Mouse (Mus musculus) urinary bladder, postnatal 14 days (tissue): Measurements from ENCODE around the gene Vps18.

ENCODE experiments used
- DNase-seq: peaks from one replicate; pipeline ENCODE4 v3.0.0; 2021; ENCODE audit warnings: low spot score

Gene Vps18

DNA sequence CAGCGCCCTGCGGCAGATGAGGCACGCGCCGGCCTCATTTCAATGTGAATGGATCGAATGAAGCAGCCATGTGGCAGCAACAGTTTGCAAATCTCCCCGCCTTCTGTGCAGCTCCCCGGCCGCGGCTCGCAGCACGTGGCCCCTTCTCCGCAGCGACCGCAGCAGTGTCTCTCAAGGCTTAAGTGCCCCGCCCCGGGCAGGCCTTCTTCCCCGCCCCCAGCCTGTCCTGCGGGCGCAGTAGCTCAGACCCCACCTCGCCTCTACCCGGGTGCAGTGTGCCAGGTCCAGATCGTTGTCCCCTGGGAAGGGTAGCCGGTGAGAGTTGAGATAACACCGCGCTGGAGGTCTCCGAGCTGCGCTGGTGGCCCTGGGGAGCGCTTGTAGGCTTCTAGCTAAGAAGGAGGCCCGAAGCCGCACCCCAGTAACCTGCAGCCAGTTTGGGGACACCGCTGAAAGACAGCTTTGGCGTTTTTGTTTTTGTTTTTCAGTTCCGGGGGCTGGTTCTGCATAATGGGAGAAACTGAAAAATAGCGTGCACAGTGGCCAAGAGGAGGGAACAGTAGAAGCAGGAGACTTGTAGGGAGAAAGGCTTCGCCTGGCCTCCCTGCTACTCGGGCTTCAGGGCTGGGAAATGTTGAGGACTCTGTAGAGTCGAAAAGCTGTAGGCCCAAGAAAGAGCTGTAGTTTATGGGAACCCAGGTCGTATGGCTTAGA is 34.2 kb downstream of the Vps18 start:
- DNase-seq, result no peak

DNA sequence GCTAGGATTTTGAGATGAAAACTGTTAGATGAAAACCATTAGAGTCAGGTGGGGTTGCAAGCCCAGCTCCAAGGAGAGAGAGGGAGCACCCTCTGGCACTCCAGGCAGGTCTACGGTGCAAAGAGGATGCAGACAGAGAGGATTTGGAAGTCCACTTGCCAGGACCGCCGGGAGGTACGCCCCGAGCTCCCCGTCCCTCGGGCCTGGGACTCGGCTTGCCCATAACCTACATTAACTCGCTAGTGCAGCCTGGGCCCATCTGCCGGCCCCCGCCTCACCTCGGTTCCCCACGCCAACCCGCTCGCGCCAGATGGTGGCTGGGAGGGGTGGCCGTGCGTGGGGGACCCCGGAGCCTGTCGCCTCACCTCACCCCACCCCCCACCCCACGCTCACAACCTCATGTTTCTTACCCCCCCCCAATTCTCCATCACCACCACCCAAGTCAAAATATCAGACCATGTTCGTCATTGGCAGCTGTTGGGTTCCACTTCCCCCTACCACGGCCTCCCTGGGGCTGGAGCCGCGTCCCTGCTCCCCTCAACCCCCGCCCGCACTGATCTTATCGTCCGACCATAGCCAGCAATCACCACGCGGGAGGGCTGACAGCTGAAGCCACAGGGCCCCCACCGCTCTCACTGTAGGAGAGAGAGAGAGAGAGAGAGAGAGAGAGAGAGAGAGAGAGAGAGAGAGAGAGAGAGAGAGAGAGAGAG is 35.5 kb downstream of the Vps18 start:
- no peak for DNase-seq

DNA sequence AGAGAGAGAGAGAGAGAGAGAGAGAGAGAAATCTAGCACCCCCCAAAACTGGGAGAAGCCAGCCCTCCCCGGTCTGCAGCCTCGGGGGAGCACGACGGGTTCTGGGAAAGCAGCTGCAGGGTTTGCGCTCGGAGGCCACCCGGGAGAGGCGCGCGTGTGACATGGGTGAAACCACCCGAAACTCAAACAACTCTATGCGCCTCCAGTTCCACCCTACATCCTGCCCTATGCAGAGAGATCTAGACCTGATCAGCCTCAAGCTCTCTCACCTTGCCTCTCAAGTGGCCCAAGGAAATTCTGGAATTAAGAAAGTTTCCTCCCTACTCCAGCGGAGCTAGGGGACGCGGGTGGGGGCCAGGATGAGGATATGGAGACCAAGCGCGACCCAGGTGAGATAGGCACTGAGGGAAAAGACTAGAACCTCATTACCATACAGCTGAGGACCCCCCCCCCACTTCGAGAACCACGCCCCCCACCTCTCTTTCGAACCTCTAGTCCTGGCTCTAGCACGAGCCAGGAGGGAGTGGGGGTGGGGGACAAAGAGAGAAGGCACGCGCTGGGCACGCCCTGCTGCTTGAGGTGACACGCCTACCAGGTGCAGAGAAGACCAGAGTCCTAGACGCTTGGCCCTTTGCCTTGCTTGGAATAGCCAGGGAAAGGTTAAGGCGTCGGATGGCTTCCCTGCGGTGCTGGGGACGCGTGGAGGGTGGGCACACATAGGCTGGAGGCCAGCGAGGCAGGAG is 36.2 kb downstream of the Vps18 start:
- DNase-seq, result no peak

DNA sequence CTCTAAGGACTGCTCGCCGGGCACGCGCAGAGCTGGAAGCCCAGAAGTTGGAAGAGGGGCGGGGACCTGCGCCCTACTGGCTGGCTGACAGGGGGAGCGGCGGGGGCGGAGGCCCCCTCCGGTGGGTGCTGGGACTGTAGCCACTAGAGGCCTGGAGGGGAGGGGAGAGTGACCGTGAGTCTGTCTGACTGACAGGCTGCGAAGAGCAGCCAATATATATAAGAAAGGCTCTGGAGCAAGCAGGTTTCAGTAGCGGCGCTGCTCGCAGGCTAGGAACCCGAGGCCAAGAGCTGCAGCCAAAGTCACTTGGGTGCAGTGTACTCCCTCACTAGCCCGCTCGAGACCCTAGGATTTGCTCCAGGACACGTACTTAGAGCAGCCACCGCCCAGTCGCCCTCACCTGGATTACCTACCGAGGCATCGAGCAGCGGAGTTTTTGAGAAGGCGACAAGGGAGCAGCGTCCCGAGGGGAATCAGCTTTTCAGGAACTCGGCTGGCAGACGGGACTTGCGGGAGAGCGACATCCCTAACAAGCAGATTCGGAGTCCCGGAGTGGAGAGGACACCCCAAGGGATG is 37.1 kb downstream of the Vps18 start, which contains the start of gene Dll4:
TSS of gene Dll4 (plus strand) at position 217 of the 576 bp plus-strand sequence.
- no peak for DNase-seq

DNA sequence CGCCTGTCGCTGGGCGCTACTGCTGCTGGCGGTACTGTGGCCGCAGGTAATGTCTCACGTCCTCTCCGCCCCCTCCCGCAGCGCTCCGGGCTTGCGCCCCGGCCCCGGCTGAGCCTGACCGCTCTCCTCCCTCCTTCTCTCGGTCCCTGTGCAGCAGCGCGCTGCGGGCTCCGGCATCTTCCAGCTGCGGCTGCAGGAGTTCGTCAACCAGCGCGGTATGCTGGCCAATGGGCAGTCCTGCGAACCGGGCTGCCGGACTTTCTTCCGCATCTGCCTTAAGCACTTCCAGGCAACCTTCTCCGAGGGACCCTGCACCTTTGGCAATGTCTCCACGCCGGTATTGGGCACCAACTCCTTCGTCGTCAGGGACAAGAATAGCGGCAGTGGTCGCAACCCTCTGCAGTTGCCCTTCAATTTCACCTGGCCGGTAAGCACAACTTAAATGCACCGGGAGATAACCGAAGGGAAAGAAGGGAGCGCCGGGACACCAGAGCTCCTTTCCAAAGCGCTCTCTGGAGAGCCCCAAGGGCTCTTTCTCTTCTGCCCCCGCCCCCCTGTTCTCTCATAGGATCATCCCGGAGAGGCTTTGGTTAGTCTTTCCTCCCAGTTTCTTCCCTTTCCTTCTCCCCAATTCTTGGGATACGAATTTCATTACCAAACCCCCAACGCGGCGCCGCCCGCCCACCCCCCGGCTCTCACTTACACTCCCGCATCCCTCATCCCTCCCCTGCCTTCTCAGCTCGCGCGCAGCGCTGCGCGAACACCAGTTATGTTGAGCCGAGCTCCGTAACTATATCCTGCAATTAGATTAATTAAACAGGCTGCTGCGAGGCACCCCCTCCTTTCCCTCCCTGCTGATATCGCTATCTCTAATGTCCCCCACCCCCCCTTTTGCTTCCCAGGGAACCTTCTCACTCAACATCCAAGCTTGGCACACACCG is 37.9 kb downstream of the Vps18 start:
- DNase-seq, result no peak

DNA sequence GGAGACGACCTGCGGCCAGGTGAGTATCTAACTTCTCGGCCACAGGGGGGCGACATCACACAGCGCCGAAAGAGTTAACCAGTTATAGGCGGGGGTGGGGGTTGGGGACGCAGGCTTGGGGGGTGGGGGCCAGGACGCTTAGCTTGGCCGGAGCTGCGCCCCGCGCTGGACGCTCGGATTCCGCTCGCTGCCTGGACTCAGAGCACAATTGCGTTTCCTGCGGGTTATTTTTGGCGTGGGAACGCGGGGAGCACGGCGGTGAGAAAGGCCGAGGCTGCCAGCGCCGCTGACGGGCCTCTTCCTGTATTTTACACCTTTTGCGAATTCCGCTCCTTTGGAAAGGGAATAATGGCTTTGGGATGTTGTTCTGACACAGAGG is 38.6 kb downstream of the Vps18 start:
- DNase-seq, result peak; percentile 36

DNA sequence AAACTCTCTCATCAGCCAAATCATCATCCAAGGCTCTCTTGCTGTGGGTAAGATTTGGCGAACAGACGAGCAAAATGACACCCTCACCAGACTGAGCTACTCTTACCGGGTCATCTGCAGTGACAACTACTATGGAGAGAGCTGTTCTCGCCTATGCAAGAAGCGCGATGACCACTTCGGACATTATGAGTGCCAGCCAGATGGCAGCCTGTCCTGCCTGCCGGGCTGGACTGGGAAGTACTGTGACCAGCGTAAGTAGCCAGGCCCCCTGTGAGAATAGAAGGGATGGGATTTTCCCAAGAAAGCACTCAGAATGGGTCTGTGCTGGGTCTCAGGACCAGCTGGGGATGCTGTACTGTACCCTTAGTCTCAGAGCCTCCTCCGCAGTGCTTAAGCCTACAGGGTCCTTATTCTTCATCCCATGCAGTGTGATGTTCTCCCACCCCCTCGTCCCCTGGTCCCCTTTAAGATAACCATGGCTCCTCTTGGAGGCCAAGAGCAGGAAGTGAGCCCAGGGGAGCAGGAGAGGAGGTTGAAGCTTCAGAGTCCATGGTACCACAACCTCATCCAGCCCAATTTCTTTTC is 39.5 kb downstream of the Vps18 start:
- no peak for DNase-seq

DNA sequence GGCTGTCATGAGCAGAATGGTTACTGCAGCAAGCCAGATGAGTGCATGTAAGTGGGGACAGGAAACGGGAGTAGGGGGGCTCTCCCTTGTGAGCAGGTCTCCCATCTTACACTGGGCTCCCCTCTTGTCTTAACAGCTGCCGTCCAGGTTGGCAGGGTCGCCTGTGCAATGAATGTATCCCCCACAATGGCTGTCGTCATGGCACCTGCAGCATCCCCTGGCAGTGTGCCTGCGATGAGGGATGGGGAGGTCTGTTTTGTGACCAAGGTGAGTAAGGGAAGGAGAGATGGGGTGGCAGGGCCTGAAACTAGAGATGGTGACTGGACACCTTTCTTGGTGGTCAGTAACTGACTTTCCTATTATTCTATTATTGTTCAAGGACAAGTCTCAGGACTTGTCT is 40.0 kb downstream of the Vps18 start:
- DNase-seq, result no peak

DNA sequence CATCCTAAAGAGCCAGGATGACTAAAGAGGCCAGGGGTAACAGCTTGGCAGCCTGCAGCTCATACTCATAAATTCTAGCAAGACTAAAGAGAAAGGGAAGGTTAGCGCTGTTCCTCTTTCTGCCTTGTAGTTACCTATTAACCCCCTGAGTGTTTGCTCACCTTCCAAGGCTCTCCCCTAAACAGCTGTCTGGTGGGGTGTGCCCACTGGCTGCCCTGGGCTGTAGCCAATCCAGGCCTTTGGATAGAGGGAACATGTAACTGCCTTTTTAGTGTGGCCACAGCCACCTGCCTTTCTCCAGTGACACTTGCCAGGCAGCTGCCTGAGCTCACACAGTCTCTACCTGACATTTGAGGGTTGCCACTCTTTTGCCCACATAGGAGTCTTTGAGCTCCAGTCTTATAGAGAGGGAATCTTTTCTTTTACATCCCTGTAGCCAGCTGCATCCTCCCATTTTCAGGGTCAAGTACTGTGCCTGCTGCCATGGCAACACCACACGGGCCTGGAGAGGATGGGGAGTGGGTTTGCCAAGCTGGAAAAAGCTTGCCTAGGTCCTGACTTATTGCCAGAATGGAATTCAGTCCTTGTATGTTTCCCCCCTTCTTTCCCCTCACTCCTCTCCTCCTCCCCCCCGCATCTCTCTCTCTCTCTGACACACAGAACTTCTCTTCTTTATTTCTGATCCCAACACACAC is 40.7 kb downstream of the Vps18 start:
- DNase-seq, result no peak

DNA sequence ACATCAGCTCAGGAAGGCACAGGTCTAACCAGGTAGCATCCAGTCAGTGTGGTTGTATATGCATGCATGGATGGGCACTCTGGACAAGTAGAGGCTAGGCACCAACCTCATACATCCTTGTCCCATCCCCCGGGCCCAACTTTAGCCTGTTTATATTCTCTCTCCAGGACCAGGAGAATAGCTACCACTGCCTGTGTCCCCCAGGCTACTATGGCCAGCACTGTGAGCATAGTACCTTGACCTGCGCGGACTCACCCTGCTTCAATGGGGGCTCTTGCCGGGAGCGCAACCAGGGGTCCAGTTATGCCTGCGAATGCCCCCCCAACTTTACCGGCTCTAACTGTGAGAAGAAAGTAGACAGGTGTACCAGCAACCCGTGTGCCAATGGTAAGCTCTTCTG is 42.3 kb downstream of the Vps18 start:
- no peak for DNase-seq

DNA sequence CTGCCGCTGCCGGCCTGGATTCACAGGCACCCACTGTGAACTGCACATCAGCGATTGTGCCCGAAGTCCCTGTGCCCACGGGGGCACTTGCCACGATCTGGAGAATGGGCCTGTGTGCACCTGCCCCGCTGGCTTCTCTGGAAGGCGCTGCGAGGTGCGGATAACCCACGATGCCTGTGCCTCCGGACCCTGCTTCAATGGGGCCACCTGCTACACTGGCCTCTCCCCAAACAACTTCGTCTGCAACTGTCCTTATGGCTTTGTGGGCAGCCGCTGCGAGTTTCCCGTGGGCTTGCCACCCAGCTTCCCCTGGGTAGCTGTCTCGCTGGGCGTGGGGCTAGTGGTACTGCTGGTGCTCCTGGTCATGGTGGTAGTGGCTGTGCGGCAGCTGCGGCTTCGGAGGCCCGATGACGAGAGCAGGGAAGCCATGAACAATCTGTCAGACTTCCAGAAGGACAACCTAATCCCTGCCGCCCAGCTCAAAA is 43.7 kb downstream of the Vps18 start:
- DNase-seq, result no peak

DNA sequence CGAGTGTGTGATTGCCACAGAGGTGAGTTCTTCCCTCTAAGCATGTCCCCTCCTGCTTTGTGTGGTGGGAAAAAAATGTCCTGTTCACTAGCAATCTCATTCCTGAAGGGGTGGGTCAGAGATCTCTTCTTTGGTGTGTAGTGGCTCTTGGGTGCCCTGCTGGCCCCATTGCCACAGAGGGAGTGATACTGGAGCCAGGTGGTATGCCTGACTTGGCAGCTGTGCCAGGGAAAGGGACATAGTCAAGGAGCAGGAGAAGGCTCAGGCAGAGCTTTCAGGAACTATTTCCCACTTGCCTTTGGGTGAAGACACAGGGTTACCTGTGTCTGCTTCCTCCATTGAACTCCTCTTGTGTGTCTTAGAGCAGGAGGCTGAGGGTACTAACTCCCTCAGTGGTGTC is 45.6 kb downstream of the Vps18 start:
- no peak for DNase-seq

DNA sequence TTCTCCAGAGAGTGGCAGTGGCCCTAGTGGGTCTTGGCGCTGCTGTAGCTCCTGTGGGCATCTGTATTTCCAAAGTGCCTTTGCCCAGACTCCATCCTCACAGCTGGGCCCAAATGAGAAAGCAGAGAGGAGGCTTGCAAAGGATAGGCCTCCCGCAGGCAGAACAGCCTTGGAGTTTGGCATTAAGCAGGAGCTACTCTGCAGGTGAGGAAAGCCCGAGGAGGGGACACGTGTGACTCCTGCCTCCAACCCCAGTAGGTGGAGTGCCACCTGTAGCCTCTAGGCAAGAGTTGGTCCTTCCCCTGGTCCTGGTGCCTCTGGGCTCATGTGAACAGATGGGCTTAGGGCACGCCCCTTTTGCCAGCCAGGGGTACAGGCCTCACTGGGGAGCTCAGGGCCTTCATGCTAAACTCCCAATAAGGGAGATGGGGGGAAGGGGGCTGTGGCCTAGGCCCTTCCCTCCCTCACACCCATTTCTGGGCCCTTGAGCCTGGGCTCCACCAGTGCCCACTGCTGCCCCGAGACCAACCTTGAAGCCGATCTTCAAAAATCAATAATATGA is 46.5 kb downstream of the Vps18 start:
- DNase-seq, result no peak

DNA sequence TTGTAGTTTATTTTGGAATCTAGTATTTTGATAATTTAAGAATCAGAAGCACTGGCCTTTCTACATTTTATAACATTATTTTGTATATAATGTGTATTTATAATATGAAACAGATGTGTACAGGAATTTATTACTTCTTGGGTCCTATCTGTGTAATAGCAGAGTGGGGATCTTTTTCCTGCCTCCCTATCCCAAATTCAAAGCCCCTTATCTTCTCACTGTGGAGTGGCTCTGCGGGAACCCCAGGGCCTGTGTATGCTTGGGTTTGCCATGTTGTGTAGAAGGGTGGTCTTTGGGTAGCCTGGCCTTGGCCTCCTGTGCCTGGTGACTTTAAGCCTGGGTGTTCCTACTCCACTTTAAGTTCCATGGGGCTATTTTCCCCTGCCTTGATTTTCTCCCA is 47.0 kb downstream of the Vps18 start:
- no peak for DNase-seq

DNA sequence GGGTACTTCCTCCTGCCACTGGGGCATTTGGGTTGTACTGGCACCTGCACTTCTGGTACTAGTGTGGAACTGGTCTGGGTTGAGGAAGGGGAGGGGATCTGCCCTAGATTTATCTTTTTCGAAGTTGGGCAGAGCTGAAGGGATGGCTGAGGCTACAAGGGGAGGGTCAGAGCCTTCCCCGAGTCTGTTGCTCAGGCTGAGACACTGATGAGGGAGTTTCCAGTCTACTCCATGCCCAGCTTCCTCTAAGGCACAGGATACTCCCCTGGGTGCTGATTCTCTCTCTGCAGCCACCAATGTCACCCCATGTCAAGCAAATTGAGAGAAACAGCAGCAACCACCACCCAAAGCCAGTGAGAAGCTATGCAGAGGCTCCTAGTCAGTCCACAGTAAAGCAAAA is 47.5 kb downstream of the Vps18 start:
- DNase-seq, result no peak

DNA sequence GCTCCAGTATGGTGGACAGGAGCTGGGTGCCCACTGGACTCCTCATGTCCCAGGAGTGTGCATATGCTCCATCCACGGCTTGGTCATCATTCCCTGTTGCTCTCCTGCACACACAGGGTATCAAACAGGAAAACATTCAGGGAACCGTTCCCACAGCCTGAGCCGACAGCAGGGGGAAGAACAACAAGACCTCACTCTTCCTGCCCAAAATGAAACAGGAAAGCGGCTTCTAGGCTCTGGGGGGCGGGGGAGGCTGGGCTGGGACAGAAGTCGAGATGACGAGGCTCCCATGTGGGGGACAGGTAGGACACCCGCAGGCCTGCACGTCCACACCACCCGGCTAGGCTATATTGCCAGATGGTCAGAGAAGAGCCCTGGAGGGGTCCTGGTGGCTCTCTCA is 47.9 kb downstream of the Vps18 start:
- DNase-seq, result no peak

DNA sequence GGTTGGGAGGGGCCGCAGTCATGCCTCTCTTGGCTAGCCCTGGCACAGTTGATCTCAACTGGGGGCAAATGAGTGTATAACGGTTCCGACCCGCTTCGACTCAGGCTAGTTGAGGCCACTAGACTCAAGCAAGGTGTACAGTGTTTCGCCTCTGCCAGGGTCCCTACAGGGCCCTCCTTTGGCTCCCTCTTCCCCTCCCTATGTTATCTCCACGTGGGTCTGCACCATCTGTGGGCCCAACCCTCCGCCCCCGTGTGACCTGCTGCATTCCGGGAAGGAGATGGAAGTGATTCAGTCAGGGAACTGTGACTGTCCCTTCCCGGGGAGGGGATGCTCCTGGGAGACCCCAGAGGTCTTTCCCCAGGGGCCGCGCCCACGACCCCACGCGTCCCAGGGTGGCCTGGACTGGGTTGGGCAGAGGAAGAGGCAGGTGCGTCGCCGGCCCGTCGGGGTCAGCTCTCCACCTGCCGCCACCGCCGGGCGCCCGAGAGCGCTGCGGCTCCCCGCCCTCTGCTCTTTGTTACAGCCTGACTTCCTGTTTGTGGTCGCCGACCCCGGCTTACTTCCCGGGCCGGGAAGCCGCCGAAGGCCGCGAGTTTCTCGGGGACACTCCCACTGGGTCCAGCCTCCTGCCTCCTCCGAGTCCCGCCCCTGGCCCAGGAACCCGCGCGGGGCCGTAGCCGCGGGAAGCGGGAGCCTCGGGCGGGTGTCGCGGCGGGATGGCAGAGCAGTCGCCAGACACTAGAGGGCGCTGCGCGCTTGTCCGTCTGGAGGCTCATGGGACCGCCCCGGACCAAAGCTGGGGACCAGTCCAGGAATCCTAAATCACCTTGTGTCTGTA is 49.1 kb downstream of the Vps18 start:
- DNase-seq, result peak; percentile 92

DNA sequence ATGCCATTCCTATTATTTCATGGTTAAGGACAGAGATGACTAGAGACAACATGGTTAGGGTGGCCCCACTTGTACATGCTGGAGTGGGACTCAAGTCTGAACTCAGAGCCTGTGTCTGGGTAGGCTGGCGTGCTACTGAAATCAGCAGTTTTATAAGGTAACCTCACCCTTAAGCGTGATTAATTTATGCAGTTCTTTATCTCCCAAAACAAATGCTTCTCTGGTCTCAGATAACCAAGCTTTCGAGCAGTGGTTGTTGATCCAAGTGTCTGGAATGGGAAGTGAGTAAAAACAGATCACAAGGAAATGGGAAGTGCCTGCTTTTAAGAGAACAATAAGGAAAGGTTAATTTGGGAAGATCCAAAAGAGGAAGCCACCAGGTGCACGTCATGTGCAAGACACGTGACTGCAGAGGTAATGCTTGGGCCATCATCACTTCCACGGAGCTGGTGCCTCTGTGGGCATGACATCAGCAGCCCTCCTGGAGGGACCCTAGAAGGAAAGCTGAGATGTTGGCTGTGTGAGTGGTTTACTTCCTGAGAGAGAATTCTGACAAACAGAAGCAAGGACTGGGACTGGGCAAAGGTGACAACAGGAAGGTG is 56.1 kb downstream of the Vps18 start:
- DNase-seq, result no peak
